Mouse (Mus musculus): ENCODE results near the gene Nmnat2. TPM values are rescaled to one million over a fixed set of nuclear protein-coding genes. Genes with fewer than 3 reads are reported as not detected.
"Not testable (repeated sequence)": the region's sequence is repeated elsewhere in the genome, so short reads cannot be mapped to it uniquely, and the experiment has no call there.

The Nmnat2 gene
- polyA plus RNA-seq, 1 experiment = 0.63 TPM

GRCm38 (mm10) chr1:153075955-153076354 lies 121.2 kb downstream of the Nmnat2 start:
- H3K27ac ChIP-seq (ENCODE audit: insufficient read depth, low read length) = no peak overlapping the region
- no peaks in the 10 kb centered on the region for H3K4me1 ChIP-seq (ENCODE audit: control insufficient read depth, insufficient read depth, insufficient read length)
- no peak for DNase-seq (ENCODE audit: low read depth in 1 of 2, low spot score in 2 of 2)
- 70% methylated on average over 6 of the region's 6 CpGs for WGBS
- H3K36me3 ChIP-seq (ENCODE audit: control insufficient read depth, insufficient read depth, low read length) = no peaks in the 10 kb centered on the region
- no peaks in the 10 kb centered on the region for H3K27me3 ChIP-seq (ENCODE audit: control insufficient read depth, insufficient read depth, low read length)
- no peak for TF ChIP-seq CTCF (IDR thresholded peaks at IDR 0.05; ENCODE audit: extremely low read depth, insufficient read depth, insufficient read length, insufficient replicate concordance)
- no peak for TF ChIP-seq POLR2A (IDR thresholded peaks at IDR 0.05; ENCODE audit: low read depth, low read length)
- no peak overlapping the region for H3K4me3 ChIP-seq (ENCODE audit: extremely low read depth, insufficient read depth, insufficient read length)

DNA sequence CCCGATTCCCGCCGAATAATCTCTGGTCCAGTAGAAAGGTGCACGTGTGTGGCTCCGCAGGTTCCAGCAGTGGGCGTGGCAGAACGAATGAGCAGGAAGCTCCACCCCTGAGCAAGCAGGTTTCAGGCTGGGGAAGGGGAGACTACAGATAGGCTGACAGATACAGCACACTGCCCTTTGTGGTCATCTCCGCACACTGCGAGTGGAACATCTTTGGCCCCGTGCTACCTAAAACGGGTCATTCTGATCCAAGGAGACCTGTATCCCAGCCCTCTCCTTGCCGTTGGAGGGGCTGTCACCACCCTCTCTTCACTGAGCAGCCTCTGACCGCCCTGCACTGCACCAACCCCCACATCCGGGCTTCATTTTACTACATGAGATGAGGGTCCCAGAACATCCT lies 128.4 kb downstream of the Nmnat2 start:
- not testable (repeated sequence) for H3K27me3 ChIP-seq (ENCODE audit: control insufficient read depth, insufficient read depth, low read length); H3K4me3 ChIP-seq (ENCODE audit: extremely low read depth, insufficient read depth, insufficient read length); DNase-seq (ENCODE audit: low read depth in 1 of 2, low spot score in 2 of 2); H3K36me3 ChIP-seq (ENCODE audit: control insufficient read depth, insufficient read depth, low read length); H3K27ac ChIP-seq (ENCODE audit: insufficient read depth, low read length); H3K4me1 ChIP-seq (ENCODE audit: control insufficient read depth, insufficient read depth, insufficient read length)
- WGBS = 85% methylated on average over 8 of the region's 14 CpGs

- WGBS = 80% methylated on average over 6 of the region's 6 CpGs
- no peak for DNase-seq (ENCODE audit: low read depth in 1 of 2, low spot score in 2 of 2)
- no peaks in the 10 kb centered on the region for H3K4me1 ChIP-seq (ENCODE audit: control insufficient read depth, insufficient read depth, insufficient read length)
Observed at GRCm38 (mm10) chr1:153084191-153084590, 129.4 kb downstream of the Nmnat2 start.

GRCm38 (mm10) chr1:153085198-153085597 lies 130.4 kb downstream of the Nmnat2 start:
- 51% methylated on average over 5 of the region's 5 CpGs for WGBS
- Histone ChIP-seq H3K4me1 (ENCODE audit: control insufficient read depth, insufficient read depth, insufficient read length) (no peaks in the 10 kb centered on the region), H3K27me3 (ENCODE audit: control insufficient read depth, insufficient read depth, low read length) (no peaks in the 10 kb centered on the region), H3K27ac (ENCODE audit: insufficient read depth, low read length) (no peak overlapping the region), H3K36me3 (ENCODE audit: control insufficient read depth, insufficient read depth, low read length) (no peaks in the 10 kb centered on the region), H3K4me3 (ENCODE audit: extremely low read depth, insufficient read depth, insufficient read length) (no peak overlapping the region)
- TF ChIP-seq CTCF (IDR thresholded peaks at IDR 0.05; ENCODE audit: extremely low read depth, insufficient read depth, insufficient read length, insufficient replicate concordance) = no peak
- TF ChIP-seq POLR2A (IDR thresholded peaks at IDR 0.05; ENCODE audit: low read depth, low read length) = no peak
- DNase-seq (ENCODE audit: low read depth in 1 of 2, low spot score in 2 of 2) = peak in 1 of 2 experiments; percentile 41

More at GRCm38 (mm10) chr1:153084191-153084590, 129.4 kb downstream of the Nmnat2 start:
- Histone ChIP-seq H3K27ac (ENCODE audit: insufficient read depth, low read length) (no peak overlapping the region), H3K4me3 (ENCODE audit: extremely low read depth, insufficient read depth, insufficient read length) (no peak overlapping the region), H3K27me3 (ENCODE audit: control insufficient read depth, insufficient read depth, low read length) (no peaks in the 10 kb centered on the region), H3K36me3 (ENCODE audit: control insufficient read depth, insufficient read depth, low read length) (no peaks in the 10 kb centered on the region)
- TF ChIP-seq POLR2A (IDR thresholded peaks at IDR 0.05; ENCODE audit: low read depth, low read length) (no peak), CTCF (IDR thresholded peaks at IDR 0.05; ENCODE audit: extremely low read depth, insufficient read depth, insufficient read length, insufficient replicate concordance) (no peak)

DNA sequence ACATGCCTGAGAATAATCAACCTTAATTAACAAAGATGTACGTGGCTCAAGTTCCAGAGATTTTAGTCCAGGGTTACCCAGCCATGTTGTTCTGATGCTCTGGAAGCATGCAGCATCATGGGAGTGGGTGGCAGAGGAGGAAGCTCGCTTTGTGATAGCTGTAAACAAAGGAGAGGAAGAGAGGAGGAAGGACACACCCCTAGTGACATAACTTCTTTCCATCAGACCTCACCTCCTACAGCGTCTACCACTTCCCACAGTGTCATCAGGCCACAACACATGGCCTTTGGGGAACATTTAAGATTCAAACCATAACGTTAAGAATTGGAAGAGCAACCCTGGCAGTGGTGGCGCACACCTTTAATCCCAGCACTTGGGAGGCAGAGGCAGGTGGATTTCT lies 133.0 kb downstream of the Nmnat2 start:
- H3K4me1 ChIP-seq (ENCODE audit: control insufficient read depth, insufficient read depth, insufficient read length) = no peaks in the 10 kb centered on the region
- 70% methylated on average over 5 of the region's 5 CpGs for WGBS
- H3K4me3 ChIP-seq (ENCODE audit: extremely low read depth, insufficient read depth, insufficient read length) = no peak overlapping the region
- peak in 1 of 2 experiments; percentile 12 for DNase-seq (ENCODE audit: low read depth in 1 of 2, low spot score in 2 of 2)
- no peaks in the 10 kb centered on the region for H3K27me3 ChIP-seq (ENCODE audit: control insufficient read depth, insufficient read depth, low read length)
- TF ChIP-seq CTCF (IDR thresholded peaks at IDR 0.05; ENCODE audit: extremely low read depth, insufficient read depth, insufficient read length, insufficient replicate concordance) (no peak), POLR2A (IDR thresholded peaks at IDR 0.05; ENCODE audit: low read depth, low read length) (no peak)
- H3K27ac ChIP-seq (ENCODE audit: insufficient read depth, low read length) = no peak overlapping the region
- H3K36me3 ChIP-seq (ENCODE audit: control insufficient read depth, insufficient read depth, low read length) = no peaks in the 10 kb centered on the region

DNA sequence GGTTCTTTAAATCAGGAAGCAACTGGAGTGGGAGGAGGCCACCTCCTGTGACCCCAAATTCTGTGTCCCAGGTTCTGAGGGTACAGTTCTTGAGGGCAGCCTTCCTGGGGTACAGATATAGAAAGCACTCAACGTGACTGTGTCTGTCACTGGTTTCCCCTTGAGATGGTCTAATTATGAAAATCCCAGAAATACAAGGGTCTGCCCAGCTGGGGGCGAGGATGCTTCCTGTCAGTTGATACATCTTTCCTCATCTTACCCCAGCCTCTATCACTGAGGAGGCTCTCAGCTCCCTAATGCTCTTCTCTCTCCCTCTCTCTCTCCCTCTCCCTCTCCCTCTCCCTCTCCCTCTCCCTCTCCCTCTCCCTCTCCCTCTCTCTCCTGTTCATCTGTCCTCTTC lies 135.3 kb downstream of the Nmnat2 start:
- WGBS = 52% methylated on average over 2 of the region's 2 CpGs
- H3K4me3 ChIP-seq (ENCODE audit: extremely low read depth, insufficient read depth, insufficient read length) = no peak overlapping the region
- H3K27ac ChIP-seq (ENCODE audit: insufficient read depth, low read length) = no peak overlapping the region
- no peak for DNase-seq (ENCODE audit: low read depth in 1 of 2, low spot score in 2 of 2)
- no peaks in the 10 kb centered on the region for H3K27me3 ChIP-seq (ENCODE audit: control insufficient read depth, insufficient read depth, low read length)
- no peaks in the 10 kb centered on the region for H3K36me3 ChIP-seq (ENCODE audit: control insufficient read depth, insufficient read depth, low read length)
- TF ChIP-seq CTCF (IDR thresholded peaks at IDR 0.05; ENCODE audit: extremely low read depth, insufficient read depth, insufficient read length, insufficient replicate concordance) = no peak
- TF ChIP-seq POLR2A (IDR thresholded peaks at IDR 0.05; ENCODE audit: low read depth, low read length) = no peak
- H3K4me1 ChIP-seq (ENCODE audit: control insufficient read depth, insufficient read depth, insufficient read length) = no peaks in the 10 kb centered on the region

- no peaks in the 10 kb centered on the region for H3K27me3 ChIP-seq (ENCODE audit: control insufficient read depth, insufficient read depth, low read length)
- TF ChIP-seq CTCF (IDR thresholded peaks at IDR 0.05; ENCODE audit: extremely low read depth, insufficient read depth, insufficient read length, insufficient replicate concordance) = no peak
- no peak for TF ChIP-seq POLR2A (IDR thresholded peaks at IDR 0.05; ENCODE audit: low read depth, low read length)
- no peaks in the 10 kb centered on the region for H3K36me3 ChIP-seq (ENCODE audit: control insufficient read depth, insufficient read depth, low read length)
- H3K27ac ChIP-seq (ENCODE audit: insufficient read depth, low read length) = no peak overlapping the region
- DNase-seq (ENCODE audit: low read depth in 1 of 2, low spot score in 2 of 2) = no peak
- WGBS = 82% methylated on average over 4 of the region's 4 CpGs
- no peak overlapping the region for H3K4me3 ChIP-seq (ENCODE audit: extremely low read depth, insufficient read depth, insufficient read length)
- no peaks in the 10 kb centered on the region for H3K4me1 ChIP-seq (ENCODE audit: control insufficient read depth, insufficient read depth, insufficient read length)
Observed at GRCm38 (mm10) chr1:153090807-153091206, 136.0 kb downstream of the Nmnat2 start.

Data from spleen, adult 2 months (tissue).